In genomic region chr8:65099735-65100134, GRCm38 (mm10) we compare ENCODE assay signal across 32 mouse cellular contexts. TPM values are rescaled to one million over a fixed set of nuclear protein-coding genes. Genes with fewer than 3 reads are reported as not detected.
A peak's percentile ranks its signal among the peaks of the same experiment; 100 is the strongest.
DNase-seq lines count a peak whose midpoint lies in the region; ATAC-seq and TF ChIP-seq lines count a peak whose summit lies in the region.
"Had no signal": no experiment of that assay in that cellular context is flagged by ENCODE, and none has a peak within 500 bp of the region (broad histone marks: within the 10 kb centered on the region; RNA-seq: fewer than 3 reads in every experiment).

No protein-coding gene starts in this region.

- ATAC-seq in kidney, embryonic 14.5 days (ENCODE audit: low FRiP score, low TSS enrichment), result no peak
- ATAC-seq in Patski, result peak; percentile 94
- ATAC-seq: CD4-positive, CD25-positive, alpha-beta regulatory T cell, adult 4 months; forebrain, embryonic 15.5 days had no signal

- POLR2A ChIA-PET in Patski (lab: Charles Lee), result interaction anchor here (1.0 kb wide), 1 partner anchor 9 kb away, joined by 3 read pairs; no protein-coding TSS in a partner anchor

- no peak for TF ChIP-seq CTCF in kidney, adult 2 months (conservative IDR thresholded peaks at IDR 0.05; ENCODE audit: insufficient read depth, insufficient read length, low read depth, low read length)
- TF ChIP-seq CTCF in Patski (IDR thresholded peaks at IDR 0.05), result no peak

- no peaks in the 10 kb centered on the region for H3K36me3 ChIP-seq in kidney, adult 2 months (ENCODE audit: control insufficient read depth, insufficient read depth, low read length)
- no peaks in the 10 kb centered on the region for H3K36me3 ChIP-seq in kidney, embryonic 14.5 days (ENCODE audit: control insufficient read depth, insufficient read depth, low read length)
- H3K36me3 ChIP-seq: embryonic facial prominence, embryonic 12.5 days; embryonic facial prominence, embryonic 15.5 days; forebrain, embryonic 15.5 days; heart, embryonic 12.5 days; heart, embryonic 15.5 days; hindbrain, embryonic 12.5 days; hindbrain, embryonic 15.5 days had no signal

- no peaks in the 10 kb centered on the region for H3K27me3 ChIP-seq in kidney, adult 2 months (replicated peaks; ENCODE audit: control insufficient read depth, insufficient read depth, low read length)
- no peaks in the 10 kb centered on the region for H3K27me3 ChIP-seq in kidney, embryonic 14.5 days (ENCODE audit: control insufficient read depth, insufficient read depth, low read length)
- no peaks in the 10 kb centered on the region for H3K27me3 ChIP-seq in Patski
- H3K27me3 ChIP-seq: embryonic facial prominence, embryonic 12.5 days; embryonic facial prominence, embryonic 15.5 days; forebrain, embryonic 15.5 days; heart, embryonic 12.5 days; heart, embryonic 15.5 days; hindbrain, embryonic 12.5 days; hindbrain, embryonic 15.5 days had no signal

- H3K27ac ChIP-seq in kidney, adult 2 months (ENCODE audit: insufficient read depth, low read depth, low read length), result no peak overlapping the region; the same call in 1 of the 2 replicates
- H3K27ac ChIP-seq in kidney, embryonic 14.5 days (ENCODE audit: low read depth, low read length), result no peak overlapping the region
- H3K27ac ChIP-seq: embryonic facial prominence, embryonic 12.5 days; embryonic facial prominence, embryonic 15.5 days; forebrain, embryonic 15.5 days; heart, embryonic 15.5 days; hindbrain, embryonic 12.5 days; hindbrain, embryonic 15.5 days had no signal

- H3K9me3 ChIP-seq in kidney, embryonic 14.5 days (ENCODE audit: control insufficient read depth, low read length), result no peaks in the 10 kb centered on the region
- H3K9me3 ChIP-seq: embryonic facial prominence, embryonic 12.5 days; embryonic facial prominence, embryonic 15.5 days; forebrain, embryonic 15.5 days; heart, embryonic 12.5 days; heart, embryonic 15.5 days; hindbrain, embryonic 12.5 days; hindbrain, embryonic 15.5 days had no signal

- WGBS in kidney, adult 2 months, result 28% methylated on average over 3 of the region's 3 CpGs
- WGBS in kidney, embryonic 14.5 days, result 59% methylated on average over 3 of the region's 3 CpGs

- in situ Hi-C loops in Patski (cut with MboI; ENCODE audit: low pct_unique_long_range_greater_than_20kb), result loop anchor here (25.0 kb wide), 1 partner anchor 337 kb away; no protein-coding TSS in a partner anchor

- no peak for TF ChIP-seq POLR2A in kidney, adult 2 months (IDR thresholded peaks at IDR 0.05; ENCODE audit: low read depth, low read length)

- no peaks in the 10 kb centered on the region; the same call in 1 of the 2 replicates for H3K4me1 ChIP-seq in kidney, adult 2 months (ENCODE audit: control insufficient read depth, insufficient read depth, low read length)
- H3K4me1 ChIP-seq in kidney, embryonic 14.5 days (ENCODE audit: control insufficient read depth, insufficient read depth, low read length), result no peaks in the 10 kb centered on the region
- H3K4me1 ChIP-seq: embryonic facial prominence, embryonic 12.5 days; embryonic facial prominence, embryonic 15.5 days; forebrain, embryonic 15.5 days; heart, embryonic 15.5 days; hindbrain, embryonic 12.5 days; hindbrain, embryonic 15.5 days had no signal

- peak; percentile 82 for DNase-seq in kidney, adult 2 months
- DNase-seq in Patski (ENCODE audit: low read depth, low spot score), result no peak
- peak; percentile 27 for DNase-seq in kidney, postnatal 10 days
- DNase-seq in kidney, postnatal 36 days, result peak; percentile 57 to 66
- no peak for DNase-seq in heart, postnatal 14 days
- no peak for DNase-seq in left cerebral cortex, postnatal 4 days
- DNase-seq: adrenal gland, adult 2 months; adrenal gland, postnatal 14 days; cerebellum, adult 11 months; cerebellum, adult 2 months; cerebellum, adult 9-11 months; cerebellum, postnatal 25 days; gastrocnemius, postnatal 25 days; heart, adult 18-20 months; heart, postnatal 10 days had no signal

- no peak overlapping the region for H3K4me3 ChIP-seq in kidney, adult 2 months (ENCODE audit: insufficient read depth, low read depth, low read length)
- H3K4me3 ChIP-seq in kidney, embryonic 14.5 days (ENCODE audit: low read length), result no peak overlapping the region
- H3K4me3 ChIP-seq: embryonic facial prominence, embryonic 12.5 days; embryonic facial prominence, embryonic 15.5 days; forebrain, embryonic 15.5 days; heart, embryonic 12.5 days; heart, embryonic 15.5 days; hindbrain, embryonic 12.5 days; hindbrain, embryonic 15.5 days had no signal

- CTCF ChIA-PET in Patski (lab: Charles Lee), result interaction anchor here (0.7 kb wide), 1 partner anchor 11 kb away, joined by 3 read pairs; no protein-coding TSS in a partner anchor

- no peak overlapping the region for H3K9ac ChIP-seq in kidney, embryonic 14.5 days (ENCODE audit: low read depth, low read length)
- H3K9ac ChIP-seq: embryonic facial prominence, embryonic 12.5 days; embryonic facial prominence, embryonic 15.5 days; forebrain, embryonic 15.5 days; heart, embryonic 12.5 days; heart, embryonic 15.5 days; hindbrain, embryonic 15.5 days had no signal

- intact Hi-C loops in heart, postnatal 14 days (cut with DNase I), result no loop called here
- intact Hi-C loops in left cerebral cortex, postnatal 4 days (cut with DNase I), result no loop called here

- no peak overlapping the region for H3K4me2 ChIP-seq in kidney, embryonic 14.5 days (replicated peaks; ENCODE audit: low read depth, low read length)
- H3K4me2 ChIP-seq: embryonic facial prominence, embryonic 12.5 days; embryonic facial prominence, embryonic 15.5 days; forebrain, embryonic 15.5 days; heart, embryonic 12.5 days; heart, embryonic 15.5 days; hindbrain, embryonic 12.5 days; hindbrain, embryonic 15.5 days had no signal

RNA-seq across cellular contexts. Expression of gene Gm10663, which starts 24.9 kb away (rescaled TPM):
- not detected in 2 replicates for polyA plus RNA-seq in kidney, adult 2 months (2012; rRNA removed)
- polyA plus RNA-seq in kidney, embryonic 14.5 days (2014; fragmentation: Nextera tagmentation; extraction: Ambion mirVana), result not detected in 2 replicates
- polyA plus RNA-seq in Patski (2021), result not detected
- total RNA-seq in heart, postnatal 14 days (2021), result not detected
- not detected for total RNA-seq in left cerebral cortex, postnatal 4 days (2021)
- total RNA-seq: adrenal gland, adult 2 months; adrenal gland, postnatal 14 days; adrenal gland, postnatal 4 days; common myeloid progenitor, adult 5-6 weeks; gastrocnemius, adult 8-10 months; gastrocnemius, postnatal 25 days; heart, adult 18-20 months; heart, postnatal 10 days; hematopoietic stem cell, adult 5-6 weeks; MEL had no signal
- polyA plus RNA-seq: adrenal gland, adult 2 months; C2C12; CD4-positive, CD25-positive, alpha-beta regulatory T cell, adult 4 months; cerebellum, adult 2 months; embryonic facial prominence, embryonic 12.5 days; embryonic facial prominence, embryonic 15.5 days; forebrain, embryonic 11.5 days; forebrain, embryonic 15.5 days; gonadal fat pad, adult 2 months; heart, embryonic 12.5 days; heart, embryonic 15.5 days; hindbrain, embryonic 12.5 days; hindbrain, embryonic 15.5 days had no signal

RNA-seq across cellular contexts. Expression of gene BC030870, which starts 29.6 kb away (rescaled TPM):
- 0.08 TPM in 1 of 2 replicates, not detected in the other for polyA plus RNA-seq in kidney, adult 2 months (2012; rRNA removed)
- polyA plus RNA-seq in kidney, embryonic 14.5 days (2014; fragmentation: Nextera tagmentation; extraction: Ambion mirVana), result 0.32 TPM in 1 of 2 replicates, not detected in the other
- polyA plus RNA-seq in Patski (2021), result not detected
- total RNA-seq in heart, postnatal 14 days (2021), result not detected
- not detected for total RNA-seq in left cerebral cortex, postnatal 4 days (2021)
- total RNA-seq: adrenal gland, adult 2 months; adrenal gland, postnatal 14 days; adrenal gland, postnatal 4 days; common myeloid progenitor, adult 5-6 weeks; gastrocnemius, adult 8-10 months; gastrocnemius, postnatal 25 days; heart, postnatal 10 days; hematopoietic stem cell, adult 5-6 weeks; MEL had no signal
- polyA plus RNA-seq: adrenal gland, adult 2 months; C2C12; CD4-positive, CD25-positive, alpha-beta regulatory T cell, adult 4 months; cerebellum, adult 2 months; forebrain, embryonic 11.5 days; forebrain, embryonic 15.5 days; gonadal fat pad, adult 2 months; heart, embryonic 12.5 days; heart, embryonic 15.5 days; hindbrain, embryonic 12.5 days had no signal

Comparison
In these comparisons a context has a peak if more than half of its experiments do, and no peak if none do; other contexts are left out.
1. DNase-seq: peak in kidney, adult 2 months (single experiment), kidney, postnatal 10 days (single experiment) and kidney, postnatal 36 days (2 of 2); none in Patski (single experiment), heart, postnatal 14 days (0 of 2) and left cerebral cortex, postnatal 4 days (single experiment).